ENCODE assay signal across 7 mouse cellular contexts in the genomic region with DNA sequence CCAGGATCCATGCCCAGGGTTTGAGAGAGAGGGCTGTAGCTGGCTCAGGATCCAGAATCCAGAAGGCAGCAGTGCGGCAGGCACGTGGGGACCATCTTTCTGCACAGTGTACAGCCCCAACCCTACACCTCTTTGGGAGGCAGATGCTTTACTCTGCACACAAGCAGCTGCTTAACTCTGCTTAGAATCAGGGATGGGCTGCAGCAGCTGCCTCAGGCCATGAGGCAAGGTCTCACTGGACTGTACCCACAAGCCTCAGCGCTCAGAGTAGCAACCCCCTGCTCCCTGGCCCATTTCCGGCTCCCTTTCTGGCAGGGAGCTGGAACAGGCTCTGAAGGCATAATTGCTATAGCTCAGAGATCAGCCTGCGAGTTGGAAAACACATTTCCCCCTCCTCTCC. TPM values are rescaled to one million over a fixed set of nuclear protein-coding genes. Genes with fewer than 3 reads are reported as not detected.
A peak's percentile ranks its signal among the peaks of the same experiment; 100 is the strongest.
DNase-seq lines count a peak whose midpoint lies in the region; ATAC-seq lines count a peak whose summit lies in the region.

No protein-coding gene starts in this region.

- H3K27ac ChIP-seq in forebrain, embryonic 15.5 days (replicated peaks) = peak overlapping the region; percentile 62
- H3K27ac ChIP-seq in limb, embryonic 15.5 days = peak overlapping the region; percentile 87

- H3K9me3 ChIP-seq in forebrain, embryonic 15.5 days = 0 out of 2 replicates have a peak, but pooled peaks cover 3% of the 10 kb centered on the region
- no peaks in the 10 kb centered on the region for H3K9me3 ChIP-seq in limb, embryonic 15.5 days

- no peak overlapping the region for H3K4me2 ChIP-seq in forebrain, embryonic 15.5 days (replicated peaks)
- no peak overlapping the region for H3K4me2 ChIP-seq in limb, embryonic 15.5 days

- ATAC-seq in forebrain, embryonic 15.5 days (replicated peaks) = peak; percentile 87
- peak; percentile 86 for ATAC-seq in limb, embryonic 15.5 days (ENCODE audit: insufficient number of reproducible peaks, low FRiP score, low TSS enrichment, low read depth)

- no peaks in the 10 kb centered on the region for H3K36me3 ChIP-seq in forebrain, embryonic 15.5 days
- no peaks in the 10 kb centered on the region for H3K36me3 ChIP-seq in limb, embryonic 15.5 days

- peaks cover 11% of the 10 kb centered on the region for H3K4me1 ChIP-seq in forebrain, embryonic 15.5 days
- peaks cover 20% of the 10 kb centered on the region for H3K4me1 ChIP-seq in limb, embryonic 15.5 days

- no peaks in the 10 kb centered on the region for H3K27me3 ChIP-seq in forebrain, embryonic 15.5 days
- H3K27me3 ChIP-seq in limb, embryonic 15.5 days = no peaks in the 10 kb centered on the region

- H3K9ac ChIP-seq in forebrain, embryonic 15.5 days (replicated peaks) = 0 out of 2 replicates have a peak overlapping the region, but pooled peaks have one; percentile 14
- H3K9ac ChIP-seq in limb, embryonic 15.5 days = no peak overlapping the region

- H3K4me3 ChIP-seq in forebrain, embryonic 15.5 days = no peak overlapping the region
- no peak overlapping the region for H3K4me3 ChIP-seq in limb, embryonic 15.5 days

- 35% methylated on average over 5 of the region's 5 CpGs for WGBS in forebrain, embryonic 15.5 days
- 14% methylated on average over 5 of the region's 5 CpGs for WGBS in limb, embryonic 15.5 days

- peak; percentile 5 for DNase-seq in ovary, postnatal 14 days (ENCODE audit: low spot score)
- DNase-seq in ovary, postnatal 10 days (ENCODE audit: low spot score) = no peak
- peak; percentile 16 for DNase-seq in testis, postnatal 14 days (ENCODE audit: low spot score)
- DNase-seq in thymus, postnatal 10 days (ENCODE audit: low spot score in 2 of 2) = no peak
- DNase-seq in layer of hippocampus, postnatal 14 days (ENCODE audit: low spot score in 2 of 2) = no peak

RNA-seq across cellular contexts. Expression of a gene that starts 45.3 kb away (rescaled TPM):
- polyA plus RNA-seq in forebrain, embryonic 15.5 days (2015; fragmentation: Nextera tagmentation; extraction: Ambion mirVana) = 30.0 and 31.1 TPM in 2 replicates
- 55.1 and 58.3 TPM in 2 replicates for polyA plus RNA-seq in limb, embryonic 15.5 days (2015; fragmentation: Nextera tagmentation; extraction: Ambion mirVana)
- 10 to 100 TPM; 10.5 to 12.2 TPM for total RNA-seq in layer of hippocampus, postnatal 14 days (2021)

Comparison
In these comparisons a context has a peak if more than half of its experiments do, and no peak if none do; other contexts are left out.
1. DNase-seq: peak in ovary, postnatal 14 days (single experiment) and testis, postnatal 14 days (single experiment); none in ovary, postnatal 10 days (single experiment), thymus, postnatal 10 days (0 of 2) and layer of hippocampus, postnatal 14 days (0 of 2).